Mouse (Mus musculus) lung, postnatal 0 days (tissue): ENCODE results near the gene Nudt16l1. TPM values are rescaled to one million over a fixed set of nuclear protein-coding genes. Genes with fewer than 3 reads are reported as not detected.

Source experiments
- ATAC-seq: fragments of 200-750 bp; cut with Nextera tagmentation; 2 replicates; pipeline ENCODE4 v1.8.0; 2017; ENCODE audit warnings: moderate library complexity
- DNase-seq: peaks from one replicate; pipeline ENCODE4 v3.0.0-alpha.2; 2016; ENCODE audit warnings: low spot score
- H3K27ac ChIP-seq: fragments of 300-500 bp; sonication (generic); 2 replicates; pipeline ENCODE4 v1.5.1; 2014; ENCODE audit warnings: antibody characterized with exemption, mild to moderate bottlenecking, low read length, mixed read lengths
- H3K27me3 ChIP-seq: fragments of 300-500 bp; sonication (generic); replicated peaks from 2 replicates; pipeline ENCODE4 v1.6.1; 2014; ENCODE audit warnings: low read length, mixed read lengths; ENCODE audit not compliant: insufficient read depth
- H3K36me3 ChIP-seq: fragments of 300-500 bp; sonication (generic); 2 replicates; pipeline ENCODE4 v1.6.1; 2014; ENCODE audit warnings: low read length, mixed read lengths; ENCODE audit not compliant: insufficient read depth
- H3K4me1 ChIP-seq: fragments of 300-500 bp; sonication (generic); 2 replicates; pipeline ENCODE4 v1.6.1; 2014; ENCODE audit warnings: antibody characterized with exemption, low read depth, low read length, mixed read lengths; ENCODE audit not compliant: insufficient read depth
- H3K4me2 ChIP-seq: fragments of 300-500 bp; sonication (generic); replicated peaks from 2 replicates; pipeline ENCODE4 v1.6.1; 2014; ENCODE audit warnings: low read depth, mild to moderate bottlenecking, low read length, moderate library complexity, mixed read lengths
- H3K4me3 ChIP-seq: fragments of 300-500 bp; sonication (generic); 2 replicates; pipeline ENCODE4 v1.5.1; 2014; ENCODE audit warnings: low read depth, low read length
- H3K9ac ChIP-seq: fragments of 300-500 bp; sonication (generic); replicated peaks from 2 replicates; pipeline ENCODE4 v1.6.1; 2014; ENCODE audit warnings: low read depth, mild to moderate bottlenecking
- H3K9me3 ChIP-seq: fragments of 300-500 bp; sonication (generic); 2 replicates; pipeline ENCODE4 v1.6.1; 2016; ENCODE audit warnings: low read length, mixed read lengths
- CTCF ChIP-seq: IDR thresholded peaks from 2 replicates; pipeline ENCODE4 v1.5.1; 2016; ENCODE audit warnings: antibody characterized with exemption, mild to moderate bottlenecking
- EP300 ChIP-seq: IDR thresholded peaks from 2 replicates; pipeline ENCODE4 v1.6.1; 2016; ENCODE audit warnings: antibody characterized with exemption, mild to moderate bottlenecking, control low read depth
- WGBS: fragments of 180-500 bp; shearing (Covaris S2); extraction: QIAGEN DNeasy Blood & Tissue Kit; methylation state at CpG from one replicate; pipeline ENCODE4 v1.1.7; 2014; 5-methylcytosine and 5-hydroxymethylcytosine counted together
- polyA plus RNA-seq: library from polyadenylated mRNA; unstranded; fragments of >200 nt; fragmentation: Nextera tagmentation; extraction: Ambion mirVana; gene quantifications from 2 replicates; pipeline ENCODE4 v1.2.1, GENCODE M21; 2015

Nudt16l1 gene
- 87.6 and 92.0 TPM in 2 replicates for polyA plus RNA-seq

GRCm38 (mm10) chr16:4938461-4938860 is at the start of gene Nudt16l1:
Gene Nudt16l1 (plus strand): TSS chr16:4938761.
- H3K4me2 ChIP-seq = peak within 1 kb of the TSS; percentile 97
- H3K36me3 ChIP-seq = peaks cover 23% of the 10 kb centered on the region
- H3K4me3 ChIP-seq = peak within 1 kb of the TSS; percentile 74
- 0% methylated on average over 2 of the region's 2 CpGs for WGBS
- no peaks in the 10 kb centered on the region for H3K27me3 ChIP-seq
- no peak for DNase-seq
- peak within 1 kb of the TSS; percentile 90 for H3K9ac ChIP-seq
- no peaks in the 10 kb centered on the region for H3K9me3 ChIP-seq
- H3K27ac ChIP-seq = peak within 1 kb of the TSS; percentile 73
- TF ChIP-seq CTCF = peak; percentile 14; the same call in 1 of the 2 replicates
- TF ChIP-seq EP300 = no peak
- H3K4me1 ChIP-seq = peaks cover 4% of the 10 kb centered on the region; the same call in 1 of the 2 replicates
- no peak for ATAC-seq

GRCm38 (mm10) chr16:4890201-4890709 is 48.3 kb upstream of the Nudt16l1 start:
- TF ChIP-seq EP300 (no peak), CTCF (no peak)
- H3K4me1 ChIP-seq = peaks cover 31% of the 10 kb centered on the region
- ATAC-seq (no peak), DNase-seq (peak; percentile 52)
- WGBS = 28% methylated on average over 4 of the region's 4 CpGs
- H3K27me3 ChIP-seq = no peaks in the 10 kb centered on the region
- no peak overlapping the region for H3K9ac ChIP-seq
- no peak overlapping the region for H3K4me3 ChIP-seq
- no peaks in the 10 kb centered on the region for H3K9me3 ChIP-seq
- H3K36me3 ChIP-seq = no peaks in the 10 kb centered on the region
- peak overlapping the region; percentile 43; the same call in 1 of the 2 replicates for H3K27ac ChIP-seq
- no peak overlapping the region for H3K4me2 ChIP-seq

GRCm38 (mm10) chr16:4892171-4892570 is 46.4 kb upstream of the Nudt16l1 start:
- Histone ChIP-seq H3K27ac (no peak overlapping the region), H3K4me3 (no peak overlapping the region), H3K4me2 (no peak overlapping the region), H3K9ac (no peak overlapping the region), H3K9me3 (no peaks in the 10 kb centered on the region), H3K27me3 (no peaks in the 10 kb centered on the region), H3K4me1 (peaks cover 33% of the 10 kb centered on the region), H3K36me3 (no peaks in the 10 kb centered on the region)
- ATAC-seq = no peak
- DNase-seq = peak; percentile 22
- 69% methylated on average over 6 of the region's 6 CpGs for WGBS
- TF ChIP-seq EP300 (no peak), CTCF (no peak)

GRCm38 (mm10) chr16:4894201-4894908 is 44.2 kb upstream of the Nudt16l1 start:
- Histone ChIP-seq H3K9ac (no peak overlapping the region), H3K4me3 (no peak overlapping the region), H3K4me1 (peaks cover 25% of the 10 kb centered on the region; the same call in 1 of the 2 replicates), H3K36me3 (no peaks in the 10 kb centered on the region), H3K27ac (peak overlapping the region; percentile 79), H3K4me2 (no peak overlapping the region), H3K27me3 (no peaks in the 10 kb centered on the region), H3K9me3 (no peaks in the 10 kb centered on the region)
- WGBS = 53% methylated on average over 7 of the region's 7 CpGs
- TF ChIP-seq EP300 = peak; percentile 38; the same call in 1 of the 2 replicates
- no peak for TF ChIP-seq CTCF
- peak; percentile 87 for ATAC-seq
- DNase-seq = peak; percentile 79

- Histone ChIP-seq H3K4me2 (no peak overlapping the region), H3K27ac (no peak overlapping the region; the same call in 1 of the 2 replicates), H3K27me3 (no peaks in the 10 kb centered on the region), H3K4me3 (no peak overlapping the region), H3K9me3 (no peaks in the 10 kb centered on the region), H3K36me3 (no peaks in the 10 kb centered on the region), H3K4me1 (peaks cover 19% of the 10 kb centered on the region; the same call in 1 of the 2 replicates), H3K9ac (no peak overlapping the region)
- DNase-seq (no peak), ATAC-seq (peak; percentile 10; the same call in 1 of the 2 replicates)
- TF ChIP-seq EP300 (no peak), CTCF (no peak)
- WGBS = 67% methylated on average over 5 of the region's 5 CpGs
Measured at GRCm38 (mm10) chr16:4896249-4897027, 42.1 kb upstream of the Nudt16l1 start.
